Mouse (Mus musculus) lung, postnatal 0 days (tissue): Measurements from ENCODE around the gene 1810009A15Rik. TPM values are rescaled to one million over a fixed set of nuclear protein-coding genes. Genes with fewer than 3 reads are reported as not detected.

Experiments used
- ATAC-seq: fragments of 200-750 bp; cut with Nextera tagmentation; 2 replicates; pipeline ENCODE4 v1.8.0; 2017; ENCODE audit warnings: moderate library complexity
- DNase-seq: peaks from one replicate; pipeline ENCODE4 v3.0.0-alpha.2; 2016; ENCODE audit warnings: low spot score
- H3K27ac ChIP-seq: fragments of 300-500 bp; sonication (generic); 2 replicates; pipeline ENCODE4 v1.5.1; 2014; ENCODE audit warnings: antibody characterized with exemption, mild to moderate bottlenecking, low read length, mixed read lengths
- H3K27me3 ChIP-seq: fragments of 300-500 bp; sonication (generic); replicated peaks from 2 replicates; pipeline ENCODE4 v1.6.1; 2014; ENCODE audit warnings: low read length, mixed read lengths; ENCODE audit not compliant: insufficient read depth
- H3K36me3 ChIP-seq: fragments of 300-500 bp; sonication (generic); 2 replicates; pipeline ENCODE4 v1.6.1; 2014; ENCODE audit warnings: low read length, mixed read lengths; ENCODE audit not compliant: insufficient read depth
- H3K4me1 ChIP-seq: fragments of 300-500 bp; sonication (generic); 2 replicates; pipeline ENCODE4 v1.6.1; 2014; ENCODE audit warnings: antibody characterized with exemption, low read depth, low read length, mixed read lengths; ENCODE audit not compliant: insufficient read depth
- H3K4me2 ChIP-seq: fragments of 300-500 bp; sonication (generic); replicated peaks from 2 replicates; pipeline ENCODE4 v1.6.1; 2014; ENCODE audit warnings: low read depth, mild to moderate bottlenecking, low read length, moderate library complexity, mixed read lengths
- H3K4me3 ChIP-seq: fragments of 300-500 bp; sonication (generic); 2 replicates; pipeline ENCODE4 v1.5.1; 2014; ENCODE audit warnings: low read depth, low read length
- H3K9ac ChIP-seq: fragments of 300-500 bp; sonication (generic); replicated peaks from 2 replicates; pipeline ENCODE4 v1.6.1; 2014; ENCODE audit warnings: low read depth, mild to moderate bottlenecking
- H3K9me3 ChIP-seq: fragments of 300-500 bp; sonication (generic); 2 replicates; pipeline ENCODE4 v1.6.1; 2016; ENCODE audit warnings: low read length, mixed read lengths
- CTCF ChIP-seq: IDR thresholded peaks from 2 replicates; pipeline ENCODE4 v1.5.1; 2016; ENCODE audit warnings: antibody characterized with exemption, mild to moderate bottlenecking
- EP300 ChIP-seq: IDR thresholded peaks from 2 replicates; pipeline ENCODE4 v1.6.1; 2016; ENCODE audit warnings: antibody characterized with exemption, mild to moderate bottlenecking, control low read depth
- WGBS: fragments of 180-500 bp; shearing (Covaris S2); extraction: QIAGEN DNeasy Blood & Tissue Kit; methylation state at CpG from one replicate; pipeline ENCODE4 v1.1.7; 2014; 5-methylcytosine and 5-hydroxymethylcytosine counted together
- polyA plus RNA-seq: library from polyadenylated mRNA; unstranded; fragments of >200 nt; fragmentation: Nextera tagmentation; extraction: Ambion mirVana; gene quantifications from 2 replicates; pipeline ENCODE4 v1.2.1, GENCODE M21; 2015

Gene 1810009A15Rik
- polyA plus RNA-seq = 44.4 and 45.3 TPM in 2 replicates

GRCm38 (mm10) chr19:8888511-8889385, at the start of gene 1810009A15Rik, which contains the start of gene Gm49416:
Gene 1810009A15Rik (plus strand): TSS chr19:8888853.
Gene Gm49416 (plus strand): TSS chr19:8888926.
- peaks cover 7% of the 10 kb centered on the region; the same call in 1 of the 2 replicates for H3K4me1 ChIP-seq
- no peaks in the 10 kb centered on the region for H3K27me3 ChIP-seq
- peak; percentile 96 for ATAC-seq
- peak; percentile 98 for DNase-seq
- under 1% methylated on average over 58 of the region's 58 CpGs for WGBS
- H3K9me3 ChIP-seq = no peaks in the 10 kb centered on the region
- peak within 1 kb of the TSS; percentile 73 for H3K4me2 ChIP-seq
- peak within 1 kb of the TSS; percentile 83 for H3K27ac ChIP-seq
- H3K9ac ChIP-seq = peak within 1 kb of the TSS; percentile 77
- TF ChIP-seq EP300 = 0 out of 2 replicates have a peak, but pooled peaks have one; percentile 9
- no peak for TF ChIP-seq CTCF
- H3K4me3 ChIP-seq = peak within 1 kb of the TSS; percentile 67
- H3K36me3 ChIP-seq = no peaks in the 10 kb centered on the region

- ATAC-seq (no peak), DNase-seq (no peak)
- TF ChIP-seq CTCF (no peak), EP300 (no peak)
- Histone ChIP-seq H3K9me3 (no peaks in the 10 kb centered on the region), H3K36me3 (0 out of 2 replicates have a peak, but pooled peaks cover 4% of the 10 kb centered on the region), H3K27me3 (no peaks in the 10 kb centered on the region), H3K4me3 (peak within 1 kb of the TSS; percentile 68), H3K4me1 (peaks cover 10% of the 10 kb centered on the region; the same call in 1 of the 2 replicates), H3K4me2 (peak within 1 kb of the TSS; percentile 82), H3K27ac (peak within 1 kb of the TSS; percentile 91; the same call in 1 of the 2 replicates), H3K9ac (peak within 1 kb of the TSS; percentile 78)
- WGBS = 74% methylated on average over 11 of the region's 11 CpGs
These were observed 49.3 kb upstream of the 1810009A15Rik start, which contains the start of gene Gng3 for GRCm38 (mm10) chr19:8839103-8839907. Gene Gng3 (minus strand): TSS chr19:8839194.

GRCm38 (mm10) chr19:8839908-8840791, 48.5 kb upstream of the 1810009A15Rik start:
- Histone ChIP-seq H3K4me2 (peak overlapping the region; percentile 71), H3K4me1 (peaks cover 10% of the 10 kb centered on the region; the same call in 1 of the 2 replicates), H3K9me3 (no peaks in the 10 kb centered on the region), H3K36me3 (no peaks in the 10 kb centered on the region), H3K9ac (peak overlapping the region; percentile 50; the same call in 1 of the 2 replicates), H3K4me3 (peak overlapping the region; percentile 54), H3K27me3 (no peaks in the 10 kb centered on the region), H3K27ac (peak overlapping the region; percentile 44; the same call in 1 of the 2 replicates)
- DNase-seq = peak; percentile 90
- WGBS = 25% methylated on average over 29 of the region's 29 CpGs
- ATAC-seq = peak; percentile 68
- TF ChIP-seq EP300 = no peak
- TF ChIP-seq CTCF = peak; percentile 42

- no peaks in the 10 kb centered on the region for H3K27me3 ChIP-seq
- ATAC-seq = no peak
- WGBS = 91% methylated on average over 7 of the region's 7 CpGs
- H3K9ac ChIP-seq = peak overlapping the region; percentile 50; the same call in 1 of the 2 replicates
- no peak for DNase-seq
- peak overlapping the region; percentile 54 for H3K4me3 ChIP-seq
- H3K4me1 ChIP-seq = peaks cover 10% of the 10 kb centered on the region; the same call in 1 of the 2 replicates
- peak overlapping the region; percentile 71 for H3K4me2 ChIP-seq
- H3K36me3 ChIP-seq = no peaks in the 10 kb centered on the region
- TF ChIP-seq EP300 = no peak
- TF ChIP-seq CTCF = no peak
- H3K9me3 ChIP-seq = no peaks in the 10 kb centered on the region
- H3K27ac ChIP-seq = peak overlapping the region; percentile 44; the same call in 1 of the 2 replicates
These were observed 47.6 kb upstream of the 1810009A15Rik start for GRCm38 (mm10) chr19:8841012-8841411.

GRCm38 (mm10) chr19:8842961-8843360, 45.7 kb upstream of the 1810009A15Rik start:
- Histone ChIP-seq H3K4me1 (peaks cover 10% of the 10 kb centered on the region; the same call in 1 of the 2 replicates), H3K4me2 (no peak overlapping the region), H3K9ac (no peak overlapping the region), H3K36me3 (peaks cover 16% of the 10 kb centered on the region; the same call in 1 of the 2 replicates), H3K27ac (no peak overlapping the region), H3K9me3 (no peaks in the 10 kb centered on the region), H3K27me3 (no peaks in the 10 kb centered on the region), H3K4me3 (no peak overlapping the region)
- WGBS = 77% methylated on average over 6 of the region's 6 CpGs
- ATAC-seq (no peak), DNase-seq (peak; percentile 37)
- TF ChIP-seq CTCF (no peak), EP300 (no peak)
